Comparison of ENCODE assay signal across 8 mouse cellular contexts in the genomic region with DNA sequence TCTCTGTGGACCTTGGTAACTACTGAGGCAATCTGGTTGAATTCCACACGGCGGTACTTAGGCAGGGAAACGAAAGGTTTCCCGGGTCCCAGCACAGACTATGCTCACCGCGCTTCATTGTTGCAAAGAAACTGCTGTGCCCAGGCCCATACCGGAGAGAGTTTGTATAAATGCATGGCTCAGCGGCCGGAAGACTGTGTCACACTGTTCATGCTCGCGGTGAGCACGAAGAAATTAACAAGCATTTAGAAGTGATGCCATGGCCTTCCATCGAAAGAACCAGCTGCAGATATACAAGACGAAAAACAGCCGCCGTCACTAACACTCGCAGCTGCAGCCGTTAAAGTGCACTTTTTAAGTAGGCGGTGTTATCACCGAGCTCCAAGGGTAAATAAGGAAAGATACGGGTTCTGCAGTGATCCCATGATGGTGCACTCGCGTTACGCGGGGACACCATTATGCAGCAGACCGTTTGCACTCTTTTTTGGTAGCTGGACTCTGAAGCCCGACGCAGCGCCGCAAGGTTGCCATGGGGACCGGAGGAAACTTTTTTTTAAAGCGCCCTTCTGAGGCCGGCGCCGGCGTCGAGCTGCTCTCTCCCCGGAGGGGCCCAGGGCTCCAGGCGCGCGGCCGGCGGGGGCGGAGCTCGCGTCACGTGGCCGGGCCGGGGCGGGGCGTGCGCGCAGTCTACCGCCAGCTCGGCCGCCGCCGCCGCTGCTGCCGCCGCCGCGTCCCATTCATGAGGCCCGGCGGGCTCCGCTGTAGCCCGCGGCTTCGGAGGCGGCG. TPM values are rescaled to one million over a fixed set of nuclear protein-coding genes. Genes with fewer than 3 reads are reported as not detected.
DNase-seq lines count a peak whose midpoint lies in the region; ATAC-seq and TF ChIP-seq lines count a peak whose summit lies in the region.

No protein-coding gene starts in this region.

- H3K27ac ChIP-seq in CH12.LX (ENCODE audit: insufficient read depth, low read depth): no peak overlapping the region
- peak overlapping the region; percentile 90 for H3K27ac ChIP-seq in forebrain, embryonic 11.5 days (ENCODE audit: low read depth, low read length)
- H3K27ac ChIP-seq in heart, embryonic 16.5 days (ENCODE audit: low read length): peak overlapping the region; percentile 78
- H3K27ac ChIP-seq in liver, embryonic 14.5 days: peak overlapping the region; percentile 79
- peak overlapping the region; percentile 88 for H3K27ac ChIP-seq in stomach, embryonic 15.5 days

- DNase-seq in CH12.LX (ENCODE audit: extremely low read depth): peak; percentile 84
- peak; percentile 79 for DNase-seq in c-Kit-positive CD71-negative TER-119-negative erythroid progenitor cells, embryonic 14.5 days (ENCODE audit: low read depth)
- peak; percentile 97 for DNase-seq in forebrain, embryonic 11.5 days (ENCODE audit: low spot score)
- peak; percentile 89 to 96 for DNase-seq in kidney, postnatal 25 days
- peak; percentile 76 to 82 (median 80) for DNase-seq in liver, embryonic 14.5 days (ENCODE audit: low read depth in 3 of 3, low spot score in 3 of 3)
- peak; percentile 92 for DNase-seq in neural tube, embryonic 10.5 days (ENCODE audit: extremely low spot score, low spot score)

- dilution Hi-C loops in CH12.LX (cut with MboI; ENCODE audit: extremely low pct_ligation_motif_present, extremely low pct_unique_long_range_greater_than_20kb, low sequenced_read_pairs): no loop called here

- no peaks in the 10 kb centered on the region for H3K9me3 ChIP-seq in CH12.LX (replicated peaks; ENCODE audit: low read length)
- H3K9me3 ChIP-seq in forebrain, embryonic 11.5 days (ENCODE audit: control insufficient read depth, low read length): no peaks in the 10 kb centered on the region
- H3K9me3 ChIP-seq in heart, embryonic 16.5 days (replicated peaks; ENCODE audit: control insufficient read depth, low read length): no peaks in the 10 kb centered on the region
- no peaks in the 10 kb centered on the region for H3K9me3 ChIP-seq in liver, embryonic 14.5 days (ENCODE audit: control insufficient read depth, low read length)
- no peaks in the 10 kb centered on the region for H3K9me3 ChIP-seq in stomach, embryonic 15.5 days

- ATAC-seq in forebrain, embryonic 11.5 days (replicated peaks; ENCODE audit: low FRiP score): peak; percentile 98
- peak; percentile 96 for ATAC-seq in heart, embryonic 16.5 days (replicated peaks; ENCODE audit: extremely low read depth, insufficient read depth, low FRiP score)
- peak; percentile 96 for ATAC-seq in liver, embryonic 14.5 days (ENCODE audit: insufficient read depth)
- peak; percentile 97 for ATAC-seq in stomach, embryonic 15.5 days (ENCODE audit: insufficient read depth, low FRiP score, low read depth)

- H3K4me3 ChIP-seq in CH12.LX (replicated peaks in 1 of 3; ENCODE audit: low read depth in 2 of 3, low read length in 2 of 3, poor library complexity in 1 of 3): peak overlapping the region; percentile 74 to 93 (median 88)
- peak overlapping the region; percentile 83 for H3K4me3 ChIP-seq in forebrain, embryonic 11.5 days (ENCODE audit: low read depth, low read length)
- H3K4me3 ChIP-seq in heart, embryonic 16.5 days (ENCODE audit: low read length): peak overlapping the region; percentile 85
- H3K4me3 ChIP-seq in liver, embryonic 14.5 days (ENCODE audit: insufficient read depth in 1 of 2, low read depth in 2 of 2, low read length in 2 of 2): peak overlapping the region; percentile 76 to 91
- H3K4me3 ChIP-seq in stomach, embryonic 15.5 days (replicated peaks): peak overlapping the region; percentile 88

- peaks cover 12 to 43% of the 10 kb centered on the region in 2 experiments; a peak in 3 of 4 replicates for H3K4me1 ChIP-seq in CH12.LX (ENCODE audit: control insufficient read depth in 1 of 2, insufficient read depth in 2 of 2)
- peaks cover 5% of the 10 kb centered on the region; the same call in 1 of the 2 replicates for H3K4me1 ChIP-seq in forebrain, embryonic 11.5 days (replicated peaks; ENCODE audit: control insufficient read depth, insufficient read depth, low read length)
- H3K4me1 ChIP-seq in heart, embryonic 16.5 days (ENCODE audit: control insufficient read depth, insufficient read depth, low read length): peaks cover 17% of the 10 kb centered on the region
- peaks cover 35 to 47% of the 10 kb centered on the region in 2 experiments for H3K4me1 ChIP-seq in liver, embryonic 14.5 days (replicated peaks; ENCODE audit: control insufficient read depth in 2 of 2, insufficient read depth in 2 of 2, low read length in 1 of 2)
- H3K4me1 ChIP-seq in stomach, embryonic 15.5 days: peaks cover 25% of the 10 kb centered on the region

- peak overlapping the region; percentile 87 for H3K9ac ChIP-seq in CH12.LX (ENCODE audit: insufficient read depth, low read depth)
- H3K9ac ChIP-seq in forebrain, embryonic 11.5 days (ENCODE audit: low read length): peak overlapping the region; percentile 86
- H3K9ac ChIP-seq in heart, embryonic 16.5 days (ENCODE audit: low read length): peak overlapping the region; percentile 85
- H3K9ac ChIP-seq in liver, embryonic 14.5 days (replicated peaks): peak overlapping the region; percentile 87
- H3K9ac ChIP-seq in stomach, embryonic 15.5 days: peak overlapping the region; percentile 83

- WGBS in forebrain, embryonic 11.5 days: under 1% methylated on average over 71 of the region's 71 CpGs
- whole genome bisulfite sequencing in heart, embryonic 16.5 days: under 1% methylated on average over 70 of the region's 71 CpGs
- WGBS in liver, embryonic 14.5 days (ENCODE audit: insufficient replicate concordance): under 1% methylated on average over 71 of the region's 71 CpGs
- WGBS in stomach, embryonic 15.5 days: under 1% methylated on average over 67 of the region's 71 CpGs

- in situ Hi-C loops in CH12.LX (cut with MboI; ENCODE audit: low pct_ligation_motif_present, low pct_unique_long_range_greater_than_20kb, low sequenced_read_pairs): loop anchor here (10.0 kb wide), 1 partner anchor 88 kb away; no protein-coding TSS in a partner anchor

- TF ChIP-seq RAD21 in CH12.LX (IDR thresholded peaks at IDR 0.05; ENCODE audit: low read depth, low read length): no peak

- TF ChIP-seq CTCF in CH12.LX (conservative IDR thresholded peaks at IDR 0.05 in 1 of 2, IDR thresholded peaks at IDR 0.05 in 1 of 2; ENCODE audit: low read depth in 2 of 2, low read length in 2 of 2): no peak
- TF ChIP-seq CTCF in liver, embryonic 14.5 days (IDR thresholded peaks at IDR 0.05; ENCODE audit: low read depth): no peak

- no peak for TF ChIP-seq EP300 in CH12.LX (IDR thresholded peaks at IDR 0.05; ENCODE audit: low read length)
- peak; percentile 54 for TF ChIP-seq EP300 in liver, embryonic 14.5 days (IDR thresholded peaks at IDR 0.05; ENCODE audit: low read depth)

- peak overlapping the region; percentile 99 for H3K4me2 ChIP-seq in CH12.LX (ENCODE audit: insufficient read depth, low read depth, poor library complexity, severe bottlenecking)
- peak overlapping the region; percentile 83 for H3K4me2 ChIP-seq in forebrain, embryonic 11.5 days (ENCODE audit: low read depth, low read length, severe bottlenecking)
- peak overlapping the region; percentile 81 for H3K4me2 ChIP-seq in heart, embryonic 16.5 days (ENCODE audit: low read depth, low read length)
- H3K4me2 ChIP-seq in liver, embryonic 14.5 days (ENCODE audit: low read depth): peak overlapping the region; percentile 95
- peak overlapping the region; percentile 67 for H3K4me2 ChIP-seq in stomach, embryonic 15.5 days

- TF ChIP-seq POLR2A in CH12.LX (IDR thresholded peaks at IDR 0.05; ENCODE audit: low read depth, low read length): peak; percentile 46; the same call in 1 of the 2 replicates

- no peaks in the 10 kb centered on the region for H3K36me3 ChIP-seq in CH12.LX (replicated peaks in 1 of 2; ENCODE audit: control insufficient read depth in 1 of 2, insufficient read depth in 1 of 2, low read length in 1 of 2)
- no peaks in the 10 kb centered on the region for H3K36me3 ChIP-seq in forebrain, embryonic 11.5 days (ENCODE audit: control insufficient read depth, insufficient read depth, low read length)
- no peaks in the 10 kb centered on the region for H3K36me3 ChIP-seq in heart, embryonic 16.5 days (ENCODE audit: control insufficient read depth, insufficient read depth)
- H3K36me3 ChIP-seq in liver, embryonic 14.5 days (replicated peaks; ENCODE audit: control insufficient read depth, insufficient read depth, low read depth): no peaks in the 10 kb centered on the region
- H3K36me3 ChIP-seq in stomach, embryonic 15.5 days: no peaks in the 10 kb centered on the region

- peaks cover 19% of the 10 kb centered on the region for H3K79me2 ChIP-seq in CH12.LX (replicated peaks; ENCODE audit: control insufficient read depth, extremely low read depth, insufficient read depth, poor library complexity, severe bottlenecking)

- H3K27me3 ChIP-seq in CH12.LX (replicated peaks): no peaks in the 10 kb centered on the region
- peaks cover 2% of the 10 kb centered on the region; the same call in 1 of the 2 replicates for H3K27me3 ChIP-seq in forebrain, embryonic 11.5 days (ENCODE audit: control insufficient read depth, insufficient read depth, low read length)
- H3K27me3 ChIP-seq in heart, embryonic 16.5 days (ENCODE audit: control insufficient read depth, insufficient read depth, low read length): no peaks in the 10 kb centered on the region
- H3K27me3 ChIP-seq in liver, embryonic 14.5 days (ENCODE audit: control insufficient read depth, insufficient read depth, low read length): no peaks in the 10 kb centered on the region
- H3K27me3 ChIP-seq in stomach, embryonic 15.5 days (replicated peaks): no peaks in the 10 kb centered on the region

TF ChIP-seq in CH12.LX, 34 proteins besides CTCF, POLR2A, EP300 and RAD21 (continues in another document):
- TF ChIP-seq MEF2A (IDR thresholded peaks at IDR 0.05; ENCODE audit: borderline replicate concordance, low read depth, low read length) (no peak), IRF4 (IDR thresholded peaks at IDR 0.05; ENCODE audit: low read depth, low read length) (no peak), MYC (IDR thresholded peaks at IDR 0.05; ENCODE audit: low read depth, low read length) (no peak), ZC3H11A (IDR thresholded peaks at IDR 0.05; ENCODE audit: low read depth, low read length) (no peak), MAFK (IDR thresholded peaks at IDR 0.05; ENCODE audit: insufficient replicate concordance, low read length) (no peak), KAT2A (IDR thresholded peaks at IDR 0.05; ENCODE audit: insufficient replicate concordance, low read length) (no peak), ELF1 (IDR thresholded peaks at IDR 0.05; ENCODE audit: low read depth, low read length) (peak; percentile 54)

RNA-seq across cellular contexts. Expression of a gene that starts 0.7 kb away (rescaled TPM):
- total RNA-seq in CH12.LX (2012; rRNA removed) (25.1 and 28.1 TPM in 2 replicates), CH12.LX (2014; rRNA removed) (25.4 TPM in 2 replicates)
- polyA plus RNA-seq in CH12.LX (2012; ENCODE audit: insufficient read length, low read depth): 30.4 and 31.4 TPM in 2 replicates
- polyA plus RNA-seq in forebrain, embryonic 11.5 days (2014; fragmentation: Nextera tagmentation; extraction: Ambion mirVana): 47.5 and 53.5 TPM in 2 replicates
- 14.2 and 15.1 TPM in 2 replicates for polyA plus RNA-seq in heart, embryonic 16.5 days (2015; fragmentation: Nextera tagmentation; extraction: Ambion mirVana)
- polyA plus RNA-seq in liver, embryonic 14.5 days (2012; rRNA removed): 19.5 and 28.6 TPM in 2 replicates
- 31.1 and 31.6 TPM in 2 replicates for polyA plus RNA-seq in liver, embryonic 14.5 days (2014; fragmentation: Nextera tagmentation; extraction: Ambion mirVana)
- polyA plus RNA-seq in stomach, embryonic 15.5 days (2015; fragmentation: Nextera tagmentation; extraction: Ambion mirVana): 27.3 and 31.5 TPM in 2 replicates
